Mouse (Mus musculus): ENCODE results near the gene Fam71e2. TPM values are rescaled to one million over a fixed set of nuclear protein-coding genes. Genes with fewer than 3 reads are reported as not detected.

Gene Fam71e2
- polyA plus RNA-seq, 1 experiment from 2014 or later, result not detected

- no peak overlapping the region for H3K4me3 ChIP-seq (ENCODE audit: low read depth, low read length)
- H3K4me1 ChIP-seq (ENCODE audit: control insufficient read depth, insufficient read depth, low read length), result no peaks in the 10 kb centered on the region
- peaks cover 8% of the 10 kb centered on the region for H3K36me3 ChIP-seq (replicated peaks; ENCODE audit: control insufficient read depth, insufficient read depth, low read depth, low read length)
- 83% methylated on average over 22 of the region's 22 CpGs for WGBS
- no peak for DNase-seq (ENCODE audit: low spot score)
- H3K27me3 ChIP-seq (ENCODE audit: control insufficient read depth, insufficient read depth, low read length), result no peaks in the 10 kb centered on the region
- no peak overlapping the region for H3K4me2 ChIP-seq (ENCODE audit: low read depth, low read length)
- no peaks in the 10 kb centered on the region for H3K9me3 ChIP-seq (replicated peaks; ENCODE audit: control insufficient read depth, low read length)
- H3K27ac ChIP-seq (replicated peaks; ENCODE audit: low read depth, low read length), result no peak overlapping the region
- no peak for ATAC-seq (replicated peaks; ENCODE audit: insufficient number of reproducible peaks, low FRiP score, low TSS enrichment, low read depth)
- no peak overlapping the region for H3K9ac ChIP-seq (replicated peaks; ENCODE audit: low read length)
Measured at GRCm38 (mm10) chr7:4746326-4746980, 24.6 kb downstream of the Fam71e2 start.

- Histone ChIP-seq H3K9me3 (replicated peaks; ENCODE audit: control insufficient read depth, low read length) (no peaks in the 10 kb centered on the region), H3K4me3 (ENCODE audit: low read depth, low read length) (no peak overlapping the region), H3K4me2 (ENCODE audit: low read depth, low read length) (no peak overlapping the region), H3K4me1 (ENCODE audit: control insufficient read depth, insufficient read depth, low read length) (no peaks in the 10 kb centered on the region), H3K9ac (replicated peaks; ENCODE audit: low read length) (no peak overlapping the region), H3K27ac (replicated peaks; ENCODE audit: low read depth, low read length) (no peak overlapping the region), H3K27me3 (ENCODE audit: control insufficient read depth, insufficient read depth, low read length) (no peaks in the 10 kb centered on the region), H3K36me3 (replicated peaks; ENCODE audit: control insufficient read depth, insufficient read depth, low read depth, low read length) (peaks cover 8% of the 10 kb centered on the region)
- ATAC-seq (replicated peaks; ENCODE audit: insufficient number of reproducible peaks, low FRiP score, low TSS enrichment, low read depth), result no peak
- 94% methylated on average over 5 of the region's 6 CpGs for WGBS
- no peak for DNase-seq (ENCODE audit: low spot score)
Measured at GRCm38 (mm10) chr7:4744886-4745285, 26.2 kb downstream of the Fam71e2 start.

GRCm38 (mm10) chr7:4743354-4743753 lies 27.7 kb downstream of the Fam71e2 start:
- no peaks in the 10 kb centered on the region for H3K9me3 ChIP-seq (replicated peaks; ENCODE audit: control insufficient read depth, low read length)
- ATAC-seq (replicated peaks; ENCODE audit: insufficient number of reproducible peaks, low FRiP score, low TSS enrichment, low read depth) (no peak), DNase-seq (ENCODE audit: low spot score) (no peak)
- H3K4me3 ChIP-seq (ENCODE audit: low read depth, low read length), result no peak overlapping the region
- H3K36me3 ChIP-seq (replicated peaks; ENCODE audit: control insufficient read depth, insufficient read depth, low read depth, low read length), result peaks cover 8% of the 10 kb centered on the region
- no peaks in the 10 kb centered on the region for H3K27me3 ChIP-seq (ENCODE audit: control insufficient read depth, insufficient read depth, low read length)
- no peak overlapping the region for H3K27ac ChIP-seq (replicated peaks; ENCODE audit: low read depth, low read length)
- WGBS, result 70% methylated on average over 2 of the region's 2 CpGs
- H3K4me1 ChIP-seq (ENCODE audit: control insufficient read depth, insufficient read depth, low read length), result no peaks in the 10 kb centered on the region
- H3K4me2 ChIP-seq (ENCODE audit: low read depth, low read length), result no peak overlapping the region
- H3K9ac ChIP-seq (replicated peaks; ENCODE audit: low read length), result no peak overlapping the region

GRCm38 (mm10) chr7:4742482-4742819 lies 28.7 kb downstream of the Fam71e2 start:
- Histone ChIP-seq H3K4me2 (ENCODE audit: low read depth, low read length) (no peak overlapping the region), H3K4me3 (ENCODE audit: low read depth, low read length) (0 out of 2 replicates have a peak overlapping the region, but pooled peaks have one; percentile 6), H3K27ac (replicated peaks; ENCODE audit: low read depth, low read length) (no peak overlapping the region)

GRCm38 (mm10) chr7:4741672-4742481 lies 29.2 kb downstream of the Fam71e2 start:
- DNase-seq (ENCODE audit: low spot score), result no peak
- Histone ChIP-seq H3K36me3 (replicated peaks; ENCODE audit: control insufficient read depth, insufficient read depth, low read depth, low read length) (peaks cover 8% of the 10 kb centered on the region), H3K4me3 (ENCODE audit: low read depth, low read length) (0 out of 2 replicates have a peak overlapping the region, but pooled peaks have one; percentile 6), H3K4me2 (ENCODE audit: low read depth, low read length) (no peak overlapping the region), H3K27ac (replicated peaks; ENCODE audit: low read depth, low read length) (no peak overlapping the region), H3K4me1 (ENCODE audit: control insufficient read depth, insufficient read depth, low read length) (no peaks in the 10 kb centered on the region), H3K27me3 (ENCODE audit: control insufficient read depth, insufficient read depth, low read length) (no peaks in the 10 kb centered on the region), H3K9ac (replicated peaks; ENCODE audit: low read length) (no peak overlapping the region), H3K9me3 (replicated peaks; ENCODE audit: control insufficient read depth, low read length) (no peaks in the 10 kb centered on the region)
- ATAC-seq (replicated peaks; ENCODE audit: insufficient number of reproducible peaks, low FRiP score, low TSS enrichment, low read depth), result no peak
- 84% methylated on average over 21 of the region's 21 CpGs for WGBS

More at GRCm38 (mm10) chr7:4742482-4742819, 28.7 kb downstream of the Fam71e2 start:
- Histone ChIP-seq H3K4me1 (ENCODE audit: control insufficient read depth, insufficient read depth, low read length) (no peaks in the 10 kb centered on the region), H3K9me3 (replicated peaks; ENCODE audit: control insufficient read depth, low read length) (no peaks in the 10 kb centered on the region), H3K36me3 (replicated peaks; ENCODE audit: control insufficient read depth, insufficient read depth, low read depth, low read length) (peaks cover 8% of the 10 kb centered on the region), H3K9ac (replicated peaks; ENCODE audit: low read length) (peak overlapping the region; percentile 9; the same call in 1 of the 2 replicates), H3K27me3 (ENCODE audit: control insufficient read depth, insufficient read depth, low read length) (no peaks in the 10 kb centered on the region)
- WGBS, result 90% methylated on average over 6 of the region's 6 CpGs
- DNase-seq (ENCODE audit: low spot score), result no peak
- ATAC-seq (replicated peaks; ENCODE audit: insufficient number of reproducible peaks, low FRiP score, low TSS enrichment, low read depth), result no peak

- peak; percentile 33 for DNase-seq (ENCODE audit: low spot score)
- Histone ChIP-seq H3K9ac (replicated peaks; ENCODE audit: low read length) (peak overlapping the region; percentile 92), H3K27me3 (ENCODE audit: control insufficient read depth, insufficient read depth, low read length) (no peaks in the 10 kb centered on the region), H3K4me2 (ENCODE audit: low read depth, low read length) (peak overlapping the region; percentile 88), H3K9me3 (replicated peaks; ENCODE audit: control insufficient read depth, low read length) (no peaks in the 10 kb centered on the region), H3K27ac (replicated peaks; ENCODE audit: low read depth, low read length) (peak overlapping the region; percentile 81; the same call in 1 of the 2 replicates), H3K4me1 (ENCODE audit: control insufficient read depth, insufficient read depth, low read length) (no peaks in the 10 kb centered on the region), H3K36me3 (replicated peaks; ENCODE audit: control insufficient read depth, insufficient read depth, low read depth, low read length) (peaks cover 7% of the 10 kb centered on the region), H3K4me3 (ENCODE audit: low read depth, low read length) (peak overlapping the region; percentile 81)
- 10% methylated on average over 4 of the region's 4 CpGs for WGBS
- no peak for ATAC-seq (replicated peaks; ENCODE audit: insufficient number of reproducible peaks, low FRiP score, low TSS enrichment, low read depth)
Measured at GRCm38 (mm10) chr7:4741151-4741550, 30.0 kb downstream of the Fam71e2 start.

GRCm38 (mm10) chr7:4740309-4740727 lies 30.8 kb downstream of the Fam71e2 start:
- Histone ChIP-seq H3K27ac (replicated peaks; ENCODE audit: low read depth, low read length) (peak overlapping the region; percentile 81), H3K9me3 (replicated peaks; ENCODE audit: control insufficient read depth, low read length) (no peaks in the 10 kb centered on the region), H3K36me3 (replicated peaks; ENCODE audit: control insufficient read depth, insufficient read depth, low read depth, low read length) (peaks cover 2% of the 10 kb centered on the region), H3K9ac (replicated peaks; ENCODE audit: low read length) (peak overlapping the region; percentile 92), H3K4me2 (ENCODE audit: low read depth, low read length) (peak overlapping the region; percentile 88), H3K4me3 (ENCODE audit: low read depth, low read length) (peak overlapping the region; percentile 81), H3K4me1 (ENCODE audit: control insufficient read depth, insufficient read depth, low read length) (no peaks in the 10 kb centered on the region), H3K27me3 (ENCODE audit: control insufficient read depth, insufficient read depth, low read length) (no peaks in the 10 kb centered on the region)
- WGBS, result 0% methylated on average over 14 of the region's 14 CpGs
- ATAC-seq (replicated peaks; ENCODE audit: insufficient number of reproducible peaks, low FRiP score, low TSS enrichment, low read depth) (peak; percentile 34), DNase-seq (ENCODE audit: low spot score) (no peak)
